Mouse (Mus musculus) hindbrain, embryonic 16.5 days (tissue): Measurements from ENCODE around the gene Prkd2. TPM values are rescaled to one million over a fixed set of nuclear protein-coding genes. Genes with fewer than 3 reads are reported as not detected.

Experiments used
- ATAC-seq: fragments of 200-750 bp; cut with Nextera tagmentation; 2 replicates; pipeline ENCODE4 v1.8.0; 2017; ENCODE audit warnings: moderate TSS enrichment, moderate library complexity
- H3K27ac ChIP-seq: fragments of 300-500 bp; sonication (generic); 2 replicates; pipeline ENCODE4 v1.5.1; 2014; ENCODE audit warnings: low read depth, mild to moderate bottlenecking, control low read depth, low read length, moderate library complexity
- H3K27me3 ChIP-seq: fragments of 300-500 bp; sonication (generic); replicated peaks from 2 replicates; pipeline ENCODE4 v1.6.1; 2014; ENCODE audit warnings: low read length; ENCODE audit not compliant: control insufficient read depth, insufficient read depth
- H3K36me3 ChIP-seq: fragments of 300-500 bp; sonication (generic); 2 replicates; pipeline ENCODE4 v1.6.1; 2014; ENCODE audit warnings: mild to moderate bottlenecking, low read length, moderate library complexity, mixed read lengths; ENCODE audit not compliant: control insufficient read depth, insufficient read depth
- H3K4me1 ChIP-seq: fragments of 300-500 bp; sonication (generic); 2 replicates; pipeline ENCODE4 v1.6.1; 2014; ENCODE audit warnings: low read depth, low read length; ENCODE audit not compliant: control insufficient read depth, insufficient read depth
- H3K4me2 ChIP-seq: fragments of 300-500 bp; sonication (generic); 2 replicates; pipeline ENCODE4 v1.6.1; 2014; ENCODE audit warnings: mild to moderate bottlenecking, low read length, control low read depth, moderate library complexity
- H3K4me3 ChIP-seq: fragments of 300-500 bp; sonication (generic); 2 replicates; pipeline ENCODE4 v1.5.1; 2014; ENCODE audit warnings: mild to moderate bottlenecking, low read length, control low read depth, moderate library complexity
- H3K9ac ChIP-seq: fragments of 300-500 bp; sonication (generic); 2 replicates; pipeline ENCODE4 v1.6.1; 2014; ENCODE audit warnings: low read depth, mild to moderate bottlenecking, control low read depth, low read length, moderate library complexity
- H3K9me3 ChIP-seq: fragments of 300-500 bp; sonication (generic); 2 replicates; pipeline ENCODE4 v1.6.1; 2014; ENCODE audit warnings: mild to moderate bottlenecking, low read length, moderate library complexity; ENCODE audit not compliant: control insufficient read depth
- WGBS: fragments of 180-500 bp; shearing (Covaris S2); extraction: QIAGEN DNeasy Blood & Tissue Kit; methylation state at CpG from one replicate; pipeline ENCODE4 v1.1.7; 2014; 5-methylcytosine and 5-hydroxymethylcytosine counted together
- polyA plus RNA-seq: library from polyadenylated mRNA; unstranded; fragments of >200 nt; fragmentation: Nextera tagmentation; extraction: Ambion mirVana; gene quantifications from 2 replicates; pipeline ENCODE4 v1.2.1, GENCODE M21; 2015

The Prkd2 gene
- polyA plus RNA-seq, 1 experiment from 2014 or later, result 5.2 TPM

DNA sequence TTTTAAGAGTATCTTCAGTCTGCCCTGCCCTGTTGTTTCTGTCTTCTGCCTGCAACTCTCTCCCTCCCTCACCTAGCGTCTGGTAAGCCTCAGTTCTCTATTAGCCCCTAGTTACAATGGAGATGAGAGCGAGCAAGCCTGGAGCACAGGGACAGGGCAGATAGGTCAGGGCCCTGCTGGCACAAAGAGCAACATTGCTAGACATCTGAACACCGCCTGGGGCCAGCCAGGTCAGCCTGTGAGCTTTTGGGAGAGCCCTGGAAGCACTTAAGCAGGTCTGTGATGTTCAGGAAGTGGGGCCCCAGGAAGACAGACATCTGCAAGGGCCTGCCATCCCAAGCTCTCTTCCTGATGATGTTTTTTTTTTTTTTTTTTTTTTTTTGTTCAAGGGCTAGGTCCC, 21.6 kb upstream of the Prkd2 start:
- no peak for ATAC-seq
- Histone ChIP-seq H3K36me3 (peaks cover 12% of the 10 kb centered on the region), H3K9me3 (no peaks in the 10 kb centered on the region), H3K4me3 (no peak overlapping the region), H3K27ac (no peak overlapping the region), H3K4me2 (peak overlapping the region; percentile 6; the same call in 1 of the 2 replicates), H3K27me3 (no peaks in the 10 kb centered on the region), H3K9ac (no peak overlapping the region; the same call in 1 of the 2 replicates), H3K4me1 (peaks cover 53% of the 10 kb centered on the region)
- 38% methylated on average over 3 of the region's 3 CpGs for WGBS

GRCm38 (mm10) chr7:16821669-16822101, 21.0 kb upstream of the Prkd2 start:
- Histone ChIP-seq H3K4me1 (peaks cover 53% of the 10 kb centered on the region), H3K9ac (no peak overlapping the region), H3K27ac (peak overlapping the region; percentile 31; the same call in 1 of the 2 replicates), H3K4me2 (no peak overlapping the region; the same call in 1 of the 2 replicates), H3K9me3 (no peaks in the 10 kb centered on the region), H3K36me3 (peaks cover 18% of the 10 kb centered on the region), H3K27me3 (no peaks in the 10 kb centered on the region), H3K4me3 (no peak overlapping the region)
- ATAC-seq, result no peak
- 54% methylated on average over 4 of the region's 4 CpGs for WGBS

GRCm38 (mm10) chr7:16823734-16824133, 19.0 kb upstream of the Prkd2 start:
- H3K36me3 ChIP-seq, result peaks cover 30% of the 10 kb centered on the region
- H3K27ac ChIP-seq, result no peak overlapping the region
- no peak for ATAC-seq
- H3K9me3 ChIP-seq, result no peaks in the 10 kb centered on the region
- H3K27me3 ChIP-seq, result no peaks in the 10 kb centered on the region
- H3K4me1 ChIP-seq, result peaks cover 38% of the 10 kb centered on the region
- no peak overlapping the region for H3K4me2 ChIP-seq
- WGBS, result 69% methylated on average over 5 of the region's 5 CpGs
- no peak overlapping the region for H3K9ac ChIP-seq
- no peak overlapping the region for H3K4me3 ChIP-seq

DNA sequence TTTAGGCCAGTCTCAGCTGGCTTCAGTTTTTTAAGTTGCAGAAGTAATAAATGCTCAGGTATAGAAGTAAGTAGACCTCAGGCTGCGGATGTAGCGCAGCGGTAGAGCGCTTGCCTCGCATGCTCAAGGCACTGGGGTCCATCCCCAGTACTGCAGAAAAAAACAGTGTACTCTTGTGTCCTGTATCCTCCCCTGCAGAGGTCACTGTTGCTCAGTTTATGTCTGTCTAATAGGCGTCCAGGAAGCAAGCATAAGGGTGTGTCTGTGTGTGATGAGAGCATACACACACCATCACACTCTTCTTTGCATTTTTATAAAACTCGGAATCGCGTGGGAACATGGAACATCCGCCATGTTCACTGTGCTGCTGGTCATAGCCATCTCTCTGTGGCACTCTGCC, 16.9 kb upstream of the Prkd2 start:
- no peak overlapping the region for H3K4me2 ChIP-seq
- no peak overlapping the region for H3K27ac ChIP-seq
- no peak overlapping the region for H3K9ac ChIP-seq
- no peak for ATAC-seq
- peaks cover 18% of the 10 kb centered on the region for H3K4me1 ChIP-seq
- 84% methylated on average over 10 of the region's 10 CpGs for WGBS
- no peaks in the 10 kb centered on the region for H3K9me3 ChIP-seq
- no peaks in the 10 kb centered on the region for H3K27me3 ChIP-seq
- H3K4me3 ChIP-seq, result no peak overlapping the region
- H3K36me3 ChIP-seq, result peaks cover 48% of the 10 kb centered on the region

DNA sequence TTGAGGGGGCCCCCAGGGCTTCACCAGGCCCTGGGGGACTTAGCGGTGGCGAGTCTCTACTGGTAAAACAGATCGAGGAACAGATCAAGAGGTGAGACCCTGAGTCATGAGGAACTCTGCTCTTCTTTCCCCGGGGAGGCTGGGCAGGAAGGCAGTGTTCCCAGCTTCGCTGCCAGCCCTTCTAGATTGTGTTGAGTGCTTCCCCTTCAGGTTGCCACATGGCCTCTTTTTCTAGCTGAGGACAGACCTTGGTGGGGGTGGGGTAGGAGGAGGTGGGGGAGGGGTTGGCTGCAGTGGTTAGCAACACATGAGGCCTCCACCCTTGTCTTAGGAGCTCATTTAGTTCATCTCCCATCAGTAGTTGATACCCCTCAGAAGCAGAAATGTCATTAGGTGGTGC, 16.1 kb upstream of the Prkd2 start:
- Histone ChIP-seq H3K9me3 (no peaks in the 10 kb centered on the region), H3K4me1 (peaks cover 12% of the 10 kb centered on the region; the same call in 1 of the 2 replicates), H3K9ac (no peak overlapping the region), H3K4me3 (no peak overlapping the region), H3K4me2 (no peak overlapping the region), H3K36me3 (peaks cover 56% of the 10 kb centered on the region), H3K27me3 (no peaks in the 10 kb centered on the region), H3K27ac (no peak overlapping the region)
- 79% methylated on average over 5 of the region's 5 CpGs for WGBS
- ATAC-seq, result no peak

DNA sequence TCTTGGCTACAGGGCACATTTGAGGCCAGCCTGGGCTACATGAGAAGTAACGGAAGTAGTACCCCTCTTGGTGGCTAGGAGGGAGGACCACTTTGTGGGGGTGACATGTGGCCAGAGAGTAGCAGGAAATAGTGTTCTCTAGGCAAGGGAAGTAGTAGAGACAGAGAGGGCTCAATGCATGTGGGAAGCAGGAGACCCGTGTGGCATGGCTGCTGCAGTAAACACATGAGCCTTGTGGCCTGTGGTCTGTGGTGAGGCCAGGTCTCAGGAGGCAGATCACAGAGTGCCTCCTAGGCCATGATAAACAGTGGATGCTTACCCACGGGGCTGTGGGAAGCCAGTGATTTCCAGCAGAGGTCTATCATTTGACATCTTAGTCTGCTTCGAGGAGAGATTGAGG, 15.4 kb upstream of the Prkd2 start:
- Histone ChIP-seq H3K36me3 (peaks cover 60% of the 10 kb centered on the region), H3K4me3 (no peak overlapping the region), H3K9me3 (no peaks in the 10 kb centered on the region), H3K27me3 (no peaks in the 10 kb centered on the region), H3K4me2 (no peak overlapping the region), H3K27ac (no peak overlapping the region), H3K4me1 (peaks cover 6% of the 10 kb centered on the region; the same call in 1 of the 2 replicates), H3K9ac (no peak overlapping the region)
- ATAC-seq, result no peak
- WGBS, result 87% methylated on average over 4 of the region's 4 CpGs

DNA sequence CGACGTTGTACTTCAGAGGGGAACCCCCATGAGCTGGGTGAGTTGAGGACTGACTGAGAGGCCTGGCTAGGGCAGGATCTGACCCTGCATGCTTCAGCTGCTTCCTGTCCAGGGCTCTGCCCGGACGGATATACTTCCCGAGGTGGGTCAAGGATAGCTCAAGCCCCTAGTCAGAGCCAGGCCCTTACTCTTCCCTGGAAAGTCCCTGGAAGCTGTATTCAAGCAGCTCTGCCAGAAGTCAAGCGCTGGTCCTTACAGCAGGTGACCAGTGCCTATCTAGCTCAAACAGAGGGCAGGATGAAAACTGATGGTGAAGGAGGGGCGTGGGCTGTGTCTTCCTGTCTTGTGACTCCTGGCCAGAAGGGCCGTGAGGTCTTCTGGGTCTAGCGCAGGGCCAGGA, 12.3 kb upstream of the Prkd2 start:
- no peaks in the 10 kb centered on the region for H3K4me1 ChIP-seq
- H3K27me3 ChIP-seq, result no peaks in the 10 kb centered on the region
- no peak overlapping the region for H3K9ac ChIP-seq
- peaks cover 73% of the 10 kb centered on the region for H3K36me3 ChIP-seq
- no peak overlapping the region for H3K27ac ChIP-seq
- H3K4me2 ChIP-seq, result no peak overlapping the region
- H3K4me3 ChIP-seq, result no peak overlapping the region
- 91% methylated on average over 9 of the region's 9 CpGs for WGBS
- H3K9me3 ChIP-seq, result no peaks in the 10 kb centered on the region
- no peak for ATAC-seq

DNA sequence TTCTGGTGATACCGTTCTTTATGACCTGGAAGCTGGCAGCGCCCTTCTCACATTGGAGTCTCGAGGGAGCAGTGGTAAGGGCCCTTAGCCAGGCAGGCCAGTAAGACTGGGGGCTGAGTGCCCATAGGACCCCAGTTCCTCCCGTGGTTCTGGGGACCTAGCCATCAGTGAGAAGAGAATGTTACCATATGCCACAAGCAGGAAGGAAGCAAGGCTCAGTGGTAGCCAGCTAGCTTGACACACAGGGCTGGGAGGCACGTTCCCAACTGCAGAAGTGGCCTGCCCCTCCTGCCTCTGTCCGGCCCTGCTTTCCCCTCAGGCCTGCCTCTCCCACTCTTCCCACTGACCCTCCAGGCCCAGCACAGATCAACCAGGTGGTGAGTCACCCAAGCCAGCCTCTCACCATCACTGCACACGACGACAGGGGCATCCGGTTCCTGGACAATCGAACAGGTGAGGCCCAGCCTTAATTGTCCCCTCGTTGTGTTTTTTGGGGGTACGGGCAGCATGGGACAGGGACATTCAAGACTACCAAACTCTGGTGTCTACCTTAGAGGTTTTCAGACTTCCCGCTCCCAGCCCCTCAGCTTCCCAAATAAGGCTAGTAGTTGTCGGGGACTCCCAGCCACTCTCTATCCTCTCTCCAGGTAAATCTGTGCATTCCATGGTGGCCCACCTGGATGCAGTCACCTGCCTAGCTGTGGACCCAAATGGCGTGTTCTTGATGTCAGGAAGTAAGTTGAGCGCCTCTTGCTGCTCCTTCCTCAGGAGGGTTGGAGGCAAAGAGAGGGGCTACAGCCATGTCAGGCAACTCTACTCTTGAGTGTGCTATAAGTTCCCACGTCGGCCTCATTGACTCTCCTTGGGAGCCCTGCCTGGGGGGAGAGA, 4.5 kb upstream of the Prkd2 start:
- no peak overlapping the region for H3K4me3 ChIP-seq
- H3K9ac ChIP-seq, result no peak overlapping the region
- no peaks in the 10 kb centered on the region for H3K27me3 ChIP-seq
- no peak overlapping the region for H3K4me2 ChIP-seq
- H3K36me3 ChIP-seq, result peaks cover 48% of the 10 kb centered on the region
- 97% methylated on average over 18 of the region's 18 CpGs for WGBS
- peaks cover 2% of the 10 kb centered on the region; the same call in 1 of the 2 replicates for H3K4me1 ChIP-seq
- H3K27ac ChIP-seq, result no peak overlapping the region
- H3K9me3 ChIP-seq, result no peaks in the 10 kb centered on the region
- ATAC-seq, result no peak

DNA sequence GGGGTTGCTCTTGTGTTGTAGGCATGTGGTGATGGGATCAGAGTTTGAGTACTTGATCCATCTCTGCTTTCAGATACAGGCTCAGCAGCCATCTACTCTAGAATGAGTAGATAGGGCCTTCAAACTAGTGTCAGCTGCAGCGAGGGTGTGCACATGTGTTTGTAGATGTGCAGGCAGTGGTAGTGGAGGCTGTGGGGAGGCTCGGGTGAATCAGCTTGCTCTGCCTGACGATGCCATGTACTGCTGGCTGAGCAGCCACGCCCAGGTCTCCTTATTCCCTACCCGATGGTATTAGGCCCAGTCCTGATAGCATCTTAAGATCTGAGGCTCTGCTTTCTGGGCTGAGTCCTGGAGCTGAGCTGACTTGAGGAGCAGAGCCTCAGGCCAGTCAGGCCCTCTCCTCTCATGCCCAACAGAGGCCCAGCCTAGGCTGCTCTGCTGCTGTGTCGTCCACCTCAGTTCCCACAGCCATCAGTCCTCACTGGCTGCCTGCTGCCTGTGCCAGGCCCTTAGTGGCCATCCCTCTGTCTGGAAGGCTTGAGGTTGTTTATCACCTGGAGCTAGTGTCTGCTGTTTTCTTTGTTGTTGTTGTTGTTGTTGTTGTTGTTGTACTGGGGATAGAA, 3.8 kb upstream of the Prkd2 start:
- WGBS, result 89% methylated on average over 6 of the region's 6 CpGs
- H3K36me3 ChIP-seq, result peaks cover 47% of the 10 kb centered on the region

More for the DNA sequence above, 3.8 kb upstream of the Prkd2 start:
- Histone ChIP-seq H3K4me3 (no peak overlapping the region), H3K27me3 (no peaks in the 10 kb centered on the region), H3K27ac (no peak overlapping the region), H3K4me2 (no peak overlapping the region), H3K4me1 (peaks cover 8% of the 10 kb centered on the region), H3K9ac (no peak overlapping the region), H3K9me3 (no peaks in the 10 kb centered on the region)
- no peak for ATAC-seq
